Mouse (Mus musculus): ENCODE measurements around the gene Parm1. TPM values are rescaled to one million over a fixed set of nuclear protein-coding genes. Genes with fewer than 3 reads are reported as not detected.

Parm1 gene
- total RNA-seq (2021): 10 to 100 TPM; 60.7 to 63.4 TPM

DNA sequence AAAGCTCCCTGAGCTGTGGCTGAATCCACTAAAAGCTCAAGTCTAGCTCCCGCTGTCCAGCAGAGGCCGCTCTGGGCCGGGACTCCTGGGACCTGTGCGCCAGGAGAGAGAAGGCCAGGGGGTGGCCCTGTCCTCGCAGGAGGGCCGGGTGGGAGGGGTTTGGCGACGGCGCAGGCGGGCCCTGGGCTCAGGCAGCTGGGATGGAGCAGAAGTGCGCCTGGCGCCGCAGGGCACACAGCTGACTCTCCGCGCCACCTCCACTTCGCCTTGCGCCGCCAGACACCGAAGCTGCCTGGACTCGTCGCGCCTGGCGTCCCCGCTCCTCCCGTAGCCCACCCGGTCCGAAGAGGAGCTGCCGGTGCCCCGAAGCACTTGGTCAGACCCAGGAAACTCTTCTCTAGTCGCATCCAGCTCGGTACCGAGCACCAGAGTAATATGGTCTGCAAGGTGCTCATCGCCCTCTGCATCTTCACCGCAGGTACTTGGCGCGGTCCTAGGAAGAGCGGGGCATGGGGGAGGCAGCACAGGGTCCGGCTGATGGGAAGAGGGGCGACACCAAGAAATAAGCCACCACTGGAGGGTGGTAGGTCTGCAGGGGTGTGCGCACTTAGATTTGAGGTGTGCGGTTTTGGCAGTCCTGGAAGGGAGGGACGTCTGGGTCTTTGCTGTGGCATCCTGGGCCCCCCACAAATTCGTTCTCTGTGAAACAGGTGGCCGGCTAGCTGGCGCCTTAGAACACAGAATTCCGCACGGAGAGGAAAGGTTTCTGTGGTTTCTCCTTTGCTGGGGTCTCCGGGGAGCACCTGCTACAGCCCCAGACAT lies at the start of gene Parm1:
Gene Parm1, plus strand, starts transcription at position 136 of the 822 bp plus-strand sequence.
- DNase-seq: peak; percentile 92

DNA sequence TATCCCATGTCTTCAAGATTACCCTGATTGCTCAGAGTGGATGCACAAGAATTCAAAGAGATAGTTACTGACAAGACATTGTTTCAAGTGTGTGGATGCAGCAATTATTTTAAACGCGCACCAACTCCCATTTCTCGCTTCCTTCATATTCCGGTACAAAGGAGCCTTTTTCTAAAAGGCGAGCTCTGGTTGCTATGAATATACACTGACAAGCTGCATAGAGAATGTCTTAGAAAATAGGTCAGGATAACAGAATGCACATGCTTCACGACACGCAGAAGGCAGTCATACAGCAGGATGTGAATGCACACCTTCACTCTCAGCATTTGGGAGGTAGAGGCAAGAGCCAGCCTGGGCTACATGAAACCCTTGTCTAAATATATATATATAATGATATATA lies 42.2 kb upstream of the Parm1 start:
- DNase-seq: no peak

DNA sequence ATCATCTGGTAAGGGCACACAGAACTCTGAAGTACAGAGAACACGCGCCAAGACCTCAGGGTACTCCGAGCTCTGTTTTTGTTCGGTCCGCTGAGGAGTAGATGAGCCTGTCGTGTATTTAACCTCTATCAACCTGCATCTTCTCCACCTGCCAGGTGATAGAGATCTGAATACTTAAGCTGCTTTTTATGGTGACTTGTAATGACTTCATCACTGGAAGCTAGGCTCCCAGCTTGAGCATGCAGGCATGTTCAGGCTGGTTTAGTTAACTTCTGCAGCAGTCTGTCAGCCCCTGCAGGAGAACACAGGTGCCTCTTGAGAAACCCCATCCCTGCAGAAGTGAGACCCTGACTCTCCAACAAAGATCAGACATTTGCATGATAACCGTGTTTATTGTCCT lies 40.6 kb upstream of the Parm1 start:
- DNase-seq: no peak

DNA sequence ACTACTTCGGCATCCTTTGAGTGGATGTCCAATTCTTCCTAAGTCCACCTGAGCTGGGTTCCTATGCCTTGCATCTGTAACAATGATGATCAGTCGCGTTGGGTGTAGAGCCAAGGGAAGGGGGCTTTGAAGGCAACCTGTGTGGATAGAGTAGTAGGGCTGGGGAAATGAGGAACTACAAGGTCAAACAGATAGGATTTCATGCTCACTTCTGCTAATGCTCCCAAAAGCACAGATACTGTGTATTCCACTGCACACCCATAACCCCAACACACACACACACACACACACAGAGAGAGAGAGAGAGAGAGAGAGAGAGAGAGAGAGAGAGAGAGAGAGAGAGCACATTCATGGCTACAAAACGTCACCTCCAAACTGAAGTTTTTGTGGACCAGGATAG lies 38.7 kb upstream of the Parm1 start:
- DNase-seq: no peak

DNA sequence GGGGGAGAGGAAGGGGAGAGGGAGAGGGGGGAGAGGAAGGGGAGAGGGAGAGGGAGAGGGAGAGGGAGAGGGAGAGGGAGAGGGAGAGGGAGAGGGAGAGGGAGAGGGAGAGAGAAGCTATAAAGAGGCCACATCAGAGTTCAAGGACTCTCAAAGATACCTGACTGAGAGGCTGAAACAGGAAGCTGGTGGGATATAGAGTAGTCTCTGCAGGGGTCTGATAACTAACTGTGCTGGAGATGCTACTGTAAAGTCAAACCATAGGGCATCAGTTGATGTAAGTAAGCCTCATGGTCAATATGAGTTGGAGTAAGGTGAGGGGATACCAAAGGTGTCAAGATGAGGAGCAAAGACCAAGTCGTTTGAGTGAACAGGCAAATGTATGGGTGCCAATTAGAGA lies 37.3 kb upstream of the Parm1 start:
- DNase-seq: no peak

DNA sequence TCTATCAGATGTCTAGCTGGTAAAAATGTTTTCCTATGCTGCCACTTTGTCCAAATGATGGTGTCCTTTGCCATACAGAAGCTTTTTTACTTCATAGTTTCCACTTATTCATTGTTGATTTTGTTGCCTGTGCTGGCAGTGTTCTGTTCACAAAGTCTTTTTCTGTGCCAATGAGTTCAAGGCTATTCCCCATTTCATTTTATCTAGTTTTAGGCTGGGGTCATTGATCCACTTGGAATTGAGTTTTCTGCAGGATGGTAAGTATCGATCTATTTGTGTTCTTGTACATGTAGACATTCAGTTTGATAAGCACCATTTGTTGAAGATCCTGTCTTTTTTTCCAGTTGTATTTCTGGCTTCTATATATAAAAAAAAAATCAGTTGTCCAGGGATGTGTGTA lies 33.1 kb upstream of the Parm1 start:
- DNase-seq: no peak

DNA sequence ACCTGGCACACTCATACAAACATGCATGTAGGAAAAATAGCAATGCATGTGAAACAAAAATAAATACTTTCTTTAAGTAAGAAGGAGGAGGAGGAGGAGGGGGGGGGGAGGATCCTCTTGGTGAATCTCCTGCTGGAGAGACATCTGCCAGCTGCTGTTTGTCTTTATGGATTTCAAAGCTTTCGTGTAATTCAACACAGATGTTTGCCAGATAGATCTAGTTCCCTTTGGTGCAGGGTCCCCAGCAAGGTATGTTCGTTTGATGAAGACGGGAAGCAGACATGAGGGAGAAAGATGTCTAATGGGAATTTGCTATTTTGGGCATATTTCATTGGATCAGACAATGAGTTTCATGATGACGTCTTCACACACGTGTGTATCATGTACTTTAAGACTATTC lies 23.0 kb upstream of the Parm1 start:
- no peak for DNase-seq

DNA sequence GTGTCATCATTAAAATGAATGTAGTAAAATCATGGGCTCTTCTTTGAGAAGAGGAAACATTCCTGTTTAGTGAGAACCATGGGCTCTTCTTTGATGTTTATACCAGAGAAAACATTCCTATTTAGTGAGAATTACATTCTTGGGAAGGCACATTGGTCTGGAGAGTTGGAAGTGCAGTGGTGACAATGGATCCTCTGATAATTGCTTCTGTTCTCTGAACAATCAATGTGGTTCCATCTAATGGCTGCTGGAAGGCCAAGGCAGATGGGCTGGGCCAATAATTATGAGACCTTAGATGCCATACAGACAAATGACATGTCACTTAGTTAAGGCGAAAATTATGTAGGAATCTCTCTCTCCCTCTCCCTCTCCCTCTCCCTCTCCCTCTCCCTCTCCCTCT lies 16.1 kb upstream of the Parm1 start:
- DNase-seq: no peak

DNA sequence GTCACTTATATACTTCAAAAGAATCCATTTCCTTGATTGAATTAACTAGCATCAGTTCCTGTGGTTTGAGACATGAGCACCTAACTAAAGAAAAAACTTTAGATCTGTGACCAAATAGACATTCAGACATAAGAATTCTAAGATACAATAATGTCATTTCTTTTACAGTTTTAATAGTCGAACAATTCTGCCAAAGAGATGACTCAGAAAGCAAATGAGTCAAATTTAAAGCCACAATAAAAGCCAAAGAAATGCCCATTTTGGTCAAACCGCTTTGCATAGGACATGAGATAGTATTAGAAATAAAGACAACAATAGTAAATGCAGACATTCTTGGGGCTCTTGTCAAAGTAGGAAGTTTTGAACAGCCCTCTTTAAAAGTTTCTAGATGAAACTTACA lies 15.0 kb upstream of the Parm1 start:
- DNase-seq: no peak

DNA sequence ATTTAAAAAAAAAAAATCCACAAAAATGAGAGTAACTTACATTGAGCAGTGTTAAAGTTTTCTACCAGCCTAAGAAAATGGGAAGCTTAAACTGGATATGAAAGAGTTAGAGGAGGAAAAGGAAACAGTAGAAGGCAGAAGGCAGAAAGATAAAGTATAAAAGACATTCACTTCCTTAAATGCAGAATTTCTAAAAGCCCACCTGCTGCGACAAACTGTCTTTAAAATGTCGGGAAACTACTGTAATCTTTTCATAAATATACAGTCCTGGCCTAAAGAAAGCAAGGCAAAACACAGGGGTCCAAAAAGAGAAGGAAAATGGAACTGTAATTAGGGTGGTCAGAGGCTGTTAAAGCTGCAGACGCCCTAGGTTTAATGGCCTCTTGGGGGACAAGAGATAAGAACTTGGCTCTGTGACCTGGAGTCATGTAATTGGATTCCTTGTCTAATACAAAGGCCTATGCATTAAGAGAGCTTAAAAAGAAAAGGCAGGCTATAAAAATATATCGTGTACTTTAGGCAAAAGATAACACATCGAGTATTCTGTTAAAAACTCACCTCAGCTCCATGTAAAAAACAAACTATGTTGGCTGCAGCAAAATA lies 13.0 kb upstream of the Parm1 start:
- no peak for DNase-seq

DNA sequence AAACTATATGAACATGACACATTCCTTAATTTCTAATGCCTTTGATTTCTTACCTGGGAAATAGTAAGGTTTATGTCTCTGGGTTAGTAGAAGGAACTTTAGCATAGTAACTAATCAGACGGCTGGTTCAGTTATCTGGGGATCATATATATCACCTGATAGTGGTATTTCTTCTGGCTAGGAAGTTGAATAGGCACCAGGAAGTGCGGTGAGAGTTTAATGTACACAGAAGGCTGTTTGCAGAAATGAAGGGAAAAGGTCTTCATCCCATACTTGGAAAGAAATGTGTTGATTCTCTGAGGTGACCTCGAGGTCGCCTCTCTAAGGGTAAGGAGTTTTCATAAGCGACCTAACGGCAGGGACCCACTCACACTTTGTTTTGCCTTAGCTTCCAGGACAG lies 338 bp upstream of the Parm1 start:
- DNase-seq: no peak

DNA sequence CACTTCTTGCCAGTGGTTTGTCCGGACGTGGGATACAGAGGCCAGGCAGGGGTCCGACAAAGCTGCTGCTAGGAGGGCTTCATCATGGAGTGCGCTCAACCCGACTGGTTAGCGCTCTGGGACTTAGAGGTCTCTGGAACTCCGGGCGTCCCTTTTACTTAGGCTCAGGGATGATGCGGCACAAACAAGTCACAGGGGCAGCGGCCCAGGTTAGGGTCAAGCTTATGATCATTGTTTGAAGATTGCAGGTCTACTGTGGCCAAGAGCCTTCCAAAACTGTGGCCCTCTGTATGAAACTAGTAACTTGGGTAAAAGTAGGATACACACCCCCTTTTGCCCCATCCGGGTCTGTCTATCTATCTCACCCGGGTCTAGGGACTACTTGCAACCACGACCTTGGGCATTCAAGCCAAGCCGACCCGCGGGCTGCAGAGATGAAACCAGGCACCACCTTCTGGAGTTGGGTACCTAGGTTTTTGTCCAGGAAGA lies 931 bp downstream of the Parm1 start:
- peak; percentile 6 for DNase-seq

DNA sequence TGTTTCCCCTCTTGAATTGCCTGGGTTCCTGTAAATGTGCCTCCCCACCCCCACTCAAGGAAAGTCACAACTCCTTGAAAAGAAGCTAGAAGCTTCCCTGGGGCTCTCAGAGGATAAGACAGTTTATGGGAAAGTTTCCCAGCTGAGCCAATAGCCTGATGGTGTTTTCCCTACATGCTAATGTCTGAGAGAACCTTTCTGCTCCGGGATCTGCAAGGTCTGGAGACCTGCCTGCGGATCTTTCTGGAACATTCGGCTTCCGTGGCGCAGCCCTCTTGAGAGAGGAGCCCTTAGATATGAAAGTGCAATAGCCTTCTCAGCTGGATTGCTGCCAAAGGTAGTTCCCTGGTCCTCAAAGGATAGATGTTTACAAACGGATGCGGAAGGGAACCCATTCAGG lies 1.5 kb downstream of the Parm1 start:
- peak; percentile 53 for DNase-seq

DNA sequence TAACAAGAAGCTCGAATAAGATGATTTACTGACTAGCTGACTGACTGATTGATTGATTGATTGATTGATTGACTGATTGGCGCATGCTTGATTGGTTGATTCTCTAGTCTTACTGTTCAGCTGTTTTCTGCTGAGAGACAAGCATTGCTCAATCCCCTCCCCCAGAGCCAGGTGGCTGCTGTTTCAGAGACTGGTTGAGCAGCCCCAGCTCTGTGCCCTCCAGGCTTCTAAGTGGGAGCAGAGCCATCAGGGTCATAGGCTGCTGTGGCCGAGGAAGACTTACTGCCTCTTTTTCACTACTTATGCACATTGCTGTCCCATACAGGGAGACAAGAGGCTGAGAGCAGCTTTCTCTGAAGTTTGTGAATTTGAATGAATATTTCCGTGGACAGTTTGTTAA lies 2.1 kb downstream of the Parm1 start:
- DNase-seq: peak; percentile 8

DNA sequence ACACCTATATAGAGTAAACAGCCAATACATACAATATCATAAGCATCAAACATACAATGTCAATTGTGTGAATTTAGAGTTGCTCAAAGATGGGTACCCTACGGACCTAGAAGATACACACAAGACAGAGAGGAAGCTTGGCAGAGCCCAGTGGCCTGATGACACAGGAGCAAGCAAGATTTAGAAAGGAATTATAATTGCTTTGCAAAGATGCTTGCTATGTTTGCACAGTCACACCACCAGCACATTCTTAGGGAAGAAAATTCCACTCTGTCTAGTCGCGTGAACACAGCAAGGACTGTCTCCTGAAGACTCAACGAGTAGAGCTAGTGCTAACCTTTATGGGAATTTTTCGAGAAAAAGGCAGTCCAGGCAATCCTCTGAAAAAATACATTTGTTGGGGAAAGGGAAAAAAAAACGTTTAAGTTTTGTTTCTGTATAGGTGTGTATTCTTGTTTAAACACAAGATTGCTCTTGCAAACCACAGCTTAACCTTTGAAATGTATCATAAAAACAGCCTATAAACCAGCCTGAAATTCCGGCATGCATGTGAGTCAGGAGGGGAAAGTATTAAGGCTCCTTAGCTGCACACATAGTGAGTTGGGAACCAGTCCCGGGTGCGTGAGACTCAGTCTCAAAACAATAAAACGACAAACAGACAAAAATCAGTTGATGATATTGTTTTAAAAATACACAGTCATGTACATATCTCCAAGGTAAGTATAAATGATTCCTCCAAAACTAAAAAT lies 15.5 kb downstream of the Parm1 start:
- DNase-seq: no peak

DNA sequence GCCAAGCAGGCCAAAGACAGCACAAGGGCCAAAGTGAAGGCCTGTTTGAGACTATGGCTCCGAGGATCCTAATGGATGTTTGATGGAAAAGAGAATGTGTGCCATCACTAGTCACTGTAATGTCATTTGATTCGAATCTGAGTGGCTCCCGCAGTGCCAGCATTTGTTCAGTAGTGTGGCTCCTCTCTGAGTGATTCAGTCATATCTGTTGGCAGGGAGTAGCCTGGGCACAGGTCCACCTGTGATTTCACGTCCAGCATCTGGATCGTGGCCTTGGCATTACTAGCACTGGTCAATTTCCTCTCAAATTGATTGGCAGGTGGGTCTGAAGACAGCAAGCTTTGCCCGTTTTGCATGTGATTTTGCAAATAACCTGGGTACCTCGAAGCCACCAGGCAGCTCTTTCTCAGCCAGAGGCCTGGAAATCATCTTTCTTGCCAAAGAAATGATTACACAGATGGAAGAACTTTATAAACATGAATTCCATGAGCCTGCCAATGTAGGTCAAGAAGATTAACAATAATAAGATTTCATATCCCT lies 41.7 kb downstream of the Parm1 start:
- peak; percentile 25 for DNase-seq

DNA sequence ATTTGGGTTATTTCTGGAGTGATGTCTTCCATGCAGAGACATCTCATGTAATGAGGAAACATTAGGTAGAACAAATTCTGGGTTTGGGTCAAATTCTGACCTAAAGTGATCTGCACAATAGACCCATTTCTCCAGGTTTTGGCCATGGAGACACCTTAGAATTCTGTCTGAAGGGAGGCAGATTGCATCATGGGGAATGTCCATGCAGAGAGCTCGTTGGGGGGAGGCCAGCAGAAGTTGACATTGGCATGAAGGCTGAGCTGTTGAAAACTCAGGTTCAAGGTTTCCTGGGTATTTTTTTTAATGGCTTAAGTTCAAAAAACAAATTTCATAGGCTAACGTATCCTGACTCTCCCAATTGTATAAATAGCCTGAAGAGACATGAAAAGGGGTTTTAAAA lies 42.3 kb downstream of the Parm1 start:
- DNase-seq: no peak

DNA sequence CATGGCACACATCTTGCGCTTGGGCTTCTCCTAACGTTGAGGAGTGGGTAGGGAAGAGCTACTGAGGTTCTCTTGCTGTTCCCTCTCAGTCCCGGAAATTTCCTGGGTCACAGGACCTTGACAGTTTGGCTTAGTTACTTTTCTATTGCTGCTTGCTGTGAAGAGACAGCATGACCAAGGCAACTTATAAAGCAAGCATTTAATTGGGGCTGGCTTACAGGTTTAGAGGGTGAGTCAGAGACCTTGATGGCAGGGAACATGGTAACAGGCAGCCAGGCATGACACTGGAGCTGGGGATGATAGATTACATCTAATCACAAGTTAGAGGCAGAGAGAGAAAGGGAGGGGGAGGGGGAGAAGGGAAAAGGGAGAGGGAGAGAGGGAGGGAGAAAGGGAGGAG lies 44.0 kb downstream of the Parm1 start:
- no peak for DNase-seq

DNA sequence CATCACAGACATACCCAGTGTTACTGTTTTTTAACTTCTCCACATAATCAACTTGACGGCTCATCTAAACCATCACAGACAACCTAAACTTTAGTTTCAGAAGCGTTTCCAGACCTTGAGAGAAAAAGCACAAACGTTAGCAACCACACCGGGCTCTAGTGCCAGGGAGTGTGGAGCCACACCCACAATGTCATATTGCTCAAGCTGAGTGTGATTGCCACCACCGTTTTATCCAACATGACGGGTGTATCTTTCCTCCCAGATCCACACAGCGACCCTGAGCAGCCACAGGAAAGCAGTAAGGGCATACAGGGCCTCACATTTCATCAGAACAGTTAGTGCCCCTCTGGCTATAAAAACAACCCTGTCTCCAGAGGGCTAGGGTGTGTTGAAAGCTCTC lies 45.1 kb downstream of the Parm1 start:
- no peak for DNase-seq

DNA sequence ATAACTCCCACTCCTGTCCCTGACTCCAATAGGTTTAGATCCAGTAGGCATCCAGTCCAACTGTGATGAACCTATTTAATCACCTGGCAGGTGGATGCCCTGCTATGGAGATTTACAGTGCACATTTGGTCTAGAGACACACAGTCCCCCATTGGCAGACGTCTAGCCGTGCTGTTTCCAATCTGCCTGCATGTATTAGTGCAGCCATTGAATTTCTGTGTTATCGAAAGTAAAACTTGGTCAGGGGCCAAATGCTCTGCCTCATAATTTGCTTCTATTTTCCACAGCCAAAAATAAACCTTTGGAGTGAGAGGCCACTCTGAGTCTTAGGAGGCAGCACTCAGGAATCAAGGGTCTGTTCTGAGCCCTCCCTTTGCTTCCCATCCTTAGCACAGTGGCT lies 46.6 kb downstream of the Parm1 start:
- DNase-seq: peak; percentile 58

DNA sequence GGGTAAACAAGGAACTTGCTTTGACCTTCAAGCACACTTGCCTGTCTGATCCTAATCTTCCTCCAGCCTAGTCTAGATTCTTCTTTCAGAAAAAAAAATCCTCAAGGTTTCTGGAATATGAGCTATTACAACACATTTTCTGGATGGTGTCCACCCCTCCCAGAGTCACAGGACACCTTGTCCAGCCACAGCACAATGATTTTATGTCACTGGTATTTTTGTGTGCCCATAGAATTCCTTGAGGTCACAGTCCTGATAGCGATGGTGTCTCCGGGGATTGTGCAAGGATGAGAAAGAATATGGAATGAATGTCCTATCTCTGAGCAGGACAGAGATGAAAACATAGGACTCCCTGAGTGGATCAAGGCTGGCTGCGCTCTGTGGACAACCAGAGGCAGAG lies 48.0 kb downstream of the Parm1 start:
- DNase-seq: no peak

DNA sequence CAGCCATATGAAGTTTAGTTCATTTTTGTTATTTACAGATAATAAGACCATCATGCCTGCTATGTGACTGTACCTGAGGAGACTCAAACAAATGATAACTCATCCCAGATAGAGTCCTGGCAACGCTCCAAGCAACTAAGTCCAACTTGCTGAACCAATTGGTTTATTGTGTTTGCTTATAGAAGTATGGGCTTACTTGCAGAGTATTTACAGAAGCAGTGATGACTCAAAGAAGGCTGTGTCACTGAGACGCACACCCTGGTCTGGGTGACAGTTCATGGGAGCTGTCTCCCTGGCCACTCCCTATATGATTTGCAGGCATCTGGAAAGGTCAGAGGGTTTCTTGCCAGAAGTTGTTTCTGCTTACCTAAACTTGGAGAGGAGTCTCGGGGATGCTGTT lies 49.2 kb downstream of the Parm1 start:
- no peak for DNase-seq

DNA sequence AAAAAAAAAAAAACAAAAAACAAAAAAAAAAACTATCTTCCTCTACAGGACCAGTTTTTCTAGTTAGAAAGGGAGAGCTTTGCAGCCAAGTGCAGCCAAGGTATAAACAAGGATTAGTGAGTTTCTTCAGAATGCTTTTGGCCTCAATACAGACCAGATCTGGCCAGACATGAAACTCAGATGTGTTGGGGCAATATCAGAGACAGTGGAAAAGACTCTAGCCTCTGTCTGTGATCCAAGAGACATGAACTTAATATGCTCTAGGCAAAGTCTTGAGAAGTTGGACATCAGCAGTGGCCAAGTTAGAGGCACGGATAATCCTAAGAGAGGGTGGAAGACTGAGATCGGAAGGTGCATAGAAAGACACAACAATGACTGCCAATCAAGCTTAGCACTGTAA lies 56.8 kb downstream of the Parm1 start:
- no peak for DNase-seq
